Mouse (Mus musculus): ENCODE measurements around the gene E030025P04Rik. TPM values are rescaled to one million over a fixed set of nuclear protein-coding genes. Genes with fewer than 3 reads are reported as not detected.

The E030025P04Rik gene
- polyA plus RNA-seq, 1 experiment from 2014 or later = 0.57 TPM

GRCm38 (mm10) chr11:109178788-109179518 lies 34.8 kb upstream of the E030025P04Rik start:
- no peak for ATAC-seq
- no peaks in the 10 kb centered on the region for H3K27me3 ChIP-seq (replicated peaks; ENCODE audit: insufficient read depth, low read length)
- TF ChIP-seq CTCF (IDR thresholded peaks at IDR 0.05) = peak; percentile 75
- no peak for TF ChIP-seq EP300 (IDR thresholded peaks at IDR 0.05)
- H3K4me1 ChIP-seq (ENCODE audit: insufficient read depth, low read depth, low read length) = no peaks in the 10 kb centered on the region
- DNase-seq (ENCODE audit: low spot score) = peak; percentile 72
- WGBS = 62% methylated on average over 8 of the region's 8 CpGs
- H3K9ac ChIP-seq (replicated peaks; ENCODE audit: low read depth) = no peak overlapping the region
- no peaks in the 10 kb centered on the region for H3K36me3 ChIP-seq (ENCODE audit: insufficient read depth, low read length)
- H3K9me3 ChIP-seq (ENCODE audit: low read length) = no peaks in the 10 kb centered on the region
- no peak overlapping the region for H3K4me2 ChIP-seq (replicated peaks; ENCODE audit: low read depth, low read length)
- H3K4me3 ChIP-seq (ENCODE audit: low read depth, low read length) = no peak overlapping the region
- no peak overlapping the region for H3K27ac ChIP-seq (ENCODE audit: low read length)

- Histone ChIP-seq H3K9me3 (ENCODE audit: low read length) (no peaks in the 10 kb centered on the region), H3K4me1 (ENCODE audit: insufficient read depth, low read depth, low read length) (no peaks in the 10 kb centered on the region), H3K4me2 (replicated peaks; ENCODE audit: low read depth, low read length) (no peak overlapping the region), H3K4me3 (ENCODE audit: low read depth, low read length) (no peak overlapping the region), H3K36me3 (ENCODE audit: insufficient read depth, low read length) (no peaks in the 10 kb centered on the region), H3K27me3 (replicated peaks; ENCODE audit: insufficient read depth, low read length) (no peaks in the 10 kb centered on the region), H3K27ac (ENCODE audit: low read length) (no peak overlapping the region), H3K9ac (replicated peaks; ENCODE audit: low read depth) (no peak overlapping the region)
- 58% methylated on average over 8 of the region's 8 CpGs for WGBS
- peak; percentile 94 for ATAC-seq
- DNase-seq (ENCODE audit: low spot score) = peak; percentile 92
- TF ChIP-seq CTCF (IDR thresholded peaks at IDR 0.05) (peak; percentile 50), EP300 (IDR thresholded peaks at IDR 0.05) (peak; percentile 85)
Observed at GRCm38 (mm10) chr11:109175376-109175969, 31.3 kb upstream of the E030025P04Rik start.

- no peaks in the 10 kb centered on the region for H3K9me3 ChIP-seq (ENCODE audit: low read length)
- TF ChIP-seq CTCF (IDR thresholded peaks at IDR 0.05) (peak; percentile 16; the same call in 1 of the 2 replicates), EP300 (IDR thresholded peaks at IDR 0.05) (no peak)
- WGBS = 84% methylated on average over 1 of the region's 1 CpGs
- DNase-seq (ENCODE audit: low spot score) (no peak), ATAC-seq (no peak)
- no peak overlapping the region for H3K4me2 ChIP-seq (replicated peaks; ENCODE audit: low read depth, low read length)
- no peak overlapping the region for H3K27ac ChIP-seq (ENCODE audit: low read length)
- H3K4me1 ChIP-seq (ENCODE audit: insufficient read depth, low read depth, low read length) = no peaks in the 10 kb centered on the region
- no peaks in the 10 kb centered on the region for H3K36me3 ChIP-seq (ENCODE audit: insufficient read depth, low read length)
- H3K9ac ChIP-seq (replicated peaks; ENCODE audit: low read depth) = no peak overlapping the region
- H3K4me3 ChIP-seq (ENCODE audit: low read depth, low read length) = no peak overlapping the region
- H3K27me3 ChIP-seq (replicated peaks; ENCODE audit: insufficient read depth, low read length) = no peaks in the 10 kb centered on the region
Observed at GRCm38 (mm10) chr11:109172224-109172623, 28.1 kb upstream of the E030025P04Rik start.

- Histone ChIP-seq H3K27me3 (replicated peaks; ENCODE audit: insufficient read depth, low read length) (no peaks in the 10 kb centered on the region), H3K4me2 (replicated peaks; ENCODE audit: low read depth, low read length) (no peak overlapping the region), H3K36me3 (ENCODE audit: insufficient read depth, low read length) (no peaks in the 10 kb centered on the region), H3K9me3 (ENCODE audit: low read length) (no peaks in the 10 kb centered on the region), H3K4me1 (ENCODE audit: insufficient read depth, low read depth, low read length) (no peaks in the 10 kb centered on the region), H3K27ac (ENCODE audit: low read length) (no peak overlapping the region), H3K4me3 (ENCODE audit: low read depth, low read length) (no peak overlapping the region), H3K9ac (replicated peaks; ENCODE audit: low read depth) (no peak overlapping the region)
- WGBS = 93% methylated on average over 6 of the region's 6 CpGs
- DNase-seq (ENCODE audit: low spot score) (no peak), ATAC-seq (no peak)
- no peak for TF ChIP-seq EP300 (IDR thresholded peaks at IDR 0.05)
- no peak for TF ChIP-seq CTCF (IDR thresholded peaks at IDR 0.05)
Observed at GRCm38 (mm10) chr11:109170771-109171170, 26.6 kb upstream of the E030025P04Rik start.

GRCm38 (mm10) chr11:109157694-109158093 lies 13.5 kb upstream of the E030025P04Rik start:
- Histone ChIP-seq H3K9ac (replicated peaks; ENCODE audit: low read depth) (no peak overlapping the region), H3K36me3 (ENCODE audit: insufficient read depth, low read length) (no peaks in the 10 kb centered on the region), H3K4me2 (replicated peaks; ENCODE audit: low read depth, low read length) (no peak overlapping the region), H3K27me3 (replicated peaks; ENCODE audit: insufficient read depth, low read length) (no peaks in the 10 kb centered on the region), H3K4me3 (ENCODE audit: low read depth, low read length) (no peak overlapping the region), H3K4me1 (ENCODE audit: insufficient read depth, low read depth, low read length) (no peaks in the 10 kb centered on the region), H3K9me3 (ENCODE audit: low read length) (no peaks in the 10 kb centered on the region), H3K27ac (ENCODE audit: low read length) (no peak overlapping the region)
- WGBS = 53% methylated on average over 5 of the region's 5 CpGs
- TF ChIP-seq CTCF (IDR thresholded peaks at IDR 0.05) (no peak), EP300 (IDR thresholded peaks at IDR 0.05) (no peak)
- DNase-seq (ENCODE audit: low spot score) (no peak), ATAC-seq (no peak)

- no peaks in the 10 kb centered on the region for H3K27me3 ChIP-seq (replicated peaks; ENCODE audit: insufficient read depth, low read length)
- peak; percentile 71 for DNase-seq (ENCODE audit: low spot score)
Observed at GRCm38 (mm10) chr11:109144890-109145341, 747 bp upstream of the E030025P04Rik start.

More at GRCm38 (mm10) chr11:109144890-109145341, 747 bp upstream of the E030025P04Rik start:
- H3K9ac ChIP-seq (replicated peaks; ENCODE audit: low read depth) = no peak overlapping the region
- no peak overlapping the region for H3K4me3 ChIP-seq (ENCODE audit: low read depth, low read length)
- TF ChIP-seq CTCF (IDR thresholded peaks at IDR 0.05) (no peak), EP300 (IDR thresholded peaks at IDR 0.05) (no peak; the same call in none of the 2 replicates)
- 39% methylated on average over 7 of the region's 7 CpGs for WGBS
- no peaks in the 10 kb centered on the region for H3K9me3 ChIP-seq (ENCODE audit: low read length)
- H3K36me3 ChIP-seq (ENCODE audit: insufficient read depth, low read length) = no peaks in the 10 kb centered on the region
- peak; percentile 22; the same call in 1 of the 2 replicates for ATAC-seq
- no peaks in the 10 kb centered on the region for H3K4me1 ChIP-seq (ENCODE audit: insufficient read depth, low read depth, low read length)
- peak overlapping the region; percentile 1 for H3K27ac ChIP-seq (ENCODE audit: low read length)
- H3K4me2 ChIP-seq (replicated peaks; ENCODE audit: low read depth, low read length) = no peak overlapping the region

All from lung, postnatal 0 days (tissue).